Mouse (Mus musculus): Measurements from ENCODE around the gene Sptbn4.

Sptbn4 gene

DNA sequence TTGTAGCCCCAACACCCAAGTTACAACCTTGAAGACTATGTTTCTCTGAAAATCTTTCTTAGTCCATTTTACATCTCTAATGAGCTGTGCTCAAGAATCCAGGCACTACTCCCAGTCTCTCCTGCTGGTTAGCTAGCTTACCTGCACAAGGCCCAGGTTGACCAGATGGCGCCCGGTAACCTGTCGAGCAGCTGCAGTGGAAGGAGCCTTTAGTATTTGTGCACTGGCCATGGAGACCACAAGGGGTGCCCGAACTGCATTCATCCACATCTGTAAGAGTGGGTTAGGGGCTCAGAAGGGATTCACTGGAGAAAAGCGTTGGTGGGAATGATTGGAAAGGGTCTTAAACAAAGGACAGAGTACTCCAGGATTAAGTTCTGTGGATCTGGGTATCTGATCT is 124.5 kb downstream of the Sptbn4 start:
- DNase-seq = no peak

DNA sequence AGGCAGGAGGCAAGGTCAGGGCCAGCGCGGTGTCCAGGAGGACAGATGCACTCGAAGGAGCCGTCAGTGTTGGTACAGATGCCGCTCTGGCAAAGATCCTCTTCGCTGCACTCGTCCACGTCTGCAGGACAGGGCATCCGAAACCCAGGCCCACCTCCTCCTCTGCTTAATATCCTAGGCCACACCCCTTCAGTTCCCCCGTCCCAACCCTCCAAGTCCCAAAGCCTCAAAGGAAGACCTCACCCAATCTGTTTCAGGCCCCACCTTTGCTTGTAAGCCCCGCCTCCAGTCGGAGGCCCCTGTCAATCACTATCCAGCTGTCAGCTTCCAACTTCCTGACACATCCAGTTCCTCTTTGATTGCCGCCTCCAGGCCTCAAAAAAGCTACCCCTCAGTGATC is 125.2 kb downstream of the Sptbn4 start:
- DNase-seq = no peak

DNA sequence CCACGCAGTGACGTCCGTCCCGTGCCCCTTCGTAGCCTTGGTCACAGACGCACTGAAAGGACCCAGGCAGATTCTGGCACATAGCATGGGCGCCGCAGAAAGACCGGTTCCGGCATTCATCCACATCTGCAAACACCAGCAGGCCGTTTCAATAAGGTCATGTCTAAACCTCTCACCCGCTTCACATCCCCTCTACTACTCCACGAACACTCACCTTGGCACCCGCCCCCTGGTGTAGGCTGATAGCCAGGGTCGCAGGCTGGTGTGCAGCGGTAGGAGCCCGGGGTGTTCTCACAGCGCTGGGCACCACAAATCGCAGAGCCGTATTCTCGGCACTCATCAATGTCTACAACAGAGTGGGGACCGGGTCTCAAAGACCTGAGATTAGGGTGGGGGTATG is 128.1 kb downstream of the Sptbn4 start:
- DNase-seq = no peak

DNA sequence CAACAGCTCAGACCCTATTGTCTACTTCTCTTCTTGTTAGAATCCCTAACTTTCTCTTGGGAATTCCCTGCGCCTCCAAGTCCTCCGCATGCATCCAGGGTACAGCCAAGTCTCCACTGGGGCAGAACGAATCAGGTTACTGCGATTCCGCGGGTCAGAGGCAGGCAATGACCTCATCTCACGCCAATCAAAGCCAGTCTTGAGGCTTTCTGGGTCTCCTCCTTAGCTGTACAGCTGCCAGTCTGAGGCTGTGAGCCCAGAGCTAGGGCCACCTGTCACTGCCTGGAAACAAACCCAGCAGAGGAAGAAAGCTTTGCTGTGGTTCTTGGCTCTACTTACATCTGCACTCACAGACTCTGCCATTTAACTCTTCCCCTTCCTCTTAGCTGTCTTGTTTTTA is 131.5 kb downstream of the Sptbn4 start:
- no peak for DNase-seq

DNA sequence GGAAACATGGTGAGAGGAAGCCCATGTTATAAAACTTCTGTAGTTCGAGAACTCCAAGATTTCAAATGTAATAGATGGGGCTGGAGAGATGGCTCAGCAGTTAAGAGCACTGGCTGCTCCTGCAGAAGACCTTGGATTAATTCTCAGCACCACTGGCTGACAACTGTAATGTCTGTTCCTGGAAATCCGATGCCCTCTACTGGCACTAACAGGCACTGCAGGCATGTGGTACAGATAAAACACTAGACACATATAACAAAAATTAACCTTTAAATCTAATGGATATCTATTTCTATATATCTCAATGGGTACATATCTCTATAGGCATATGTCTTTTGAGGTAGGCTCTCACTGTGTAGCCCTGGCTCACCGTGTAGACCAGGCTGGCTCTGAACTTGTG is 133.1 kb downstream of the Sptbn4 start:
- no peak for DNase-seq

DNA sequence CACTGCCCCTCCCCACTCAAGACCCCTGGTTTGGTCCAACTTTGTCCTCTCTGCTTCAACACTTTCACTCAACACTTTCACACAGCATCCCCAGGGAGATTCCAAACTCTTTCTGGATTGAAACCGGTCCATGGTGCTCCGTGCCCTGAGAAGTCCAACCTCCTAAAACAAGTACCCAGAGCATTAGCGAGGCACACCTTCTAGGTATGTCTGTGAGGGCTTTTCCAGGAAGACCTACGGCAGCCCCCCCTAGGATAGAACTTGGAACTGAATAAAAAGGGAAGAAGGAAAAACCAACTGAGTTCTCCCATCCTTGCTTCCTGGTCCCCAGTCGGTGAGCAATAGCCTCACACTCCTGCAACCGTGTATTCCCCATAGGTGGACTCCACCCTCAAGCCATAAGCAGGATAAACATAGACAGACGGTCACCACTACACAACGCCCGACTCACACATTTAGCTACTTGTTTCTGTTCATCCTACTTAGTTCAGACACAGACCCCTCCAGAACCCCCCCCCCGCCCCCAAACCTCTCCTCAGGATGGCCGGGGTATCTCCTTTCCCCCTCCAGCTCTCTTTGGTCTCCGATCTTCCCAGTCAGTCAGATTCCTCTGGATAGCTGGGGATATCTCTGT is 135.7 kb downstream of the Sptbn4 start:
- DNase-seq = no peak

DNA sequence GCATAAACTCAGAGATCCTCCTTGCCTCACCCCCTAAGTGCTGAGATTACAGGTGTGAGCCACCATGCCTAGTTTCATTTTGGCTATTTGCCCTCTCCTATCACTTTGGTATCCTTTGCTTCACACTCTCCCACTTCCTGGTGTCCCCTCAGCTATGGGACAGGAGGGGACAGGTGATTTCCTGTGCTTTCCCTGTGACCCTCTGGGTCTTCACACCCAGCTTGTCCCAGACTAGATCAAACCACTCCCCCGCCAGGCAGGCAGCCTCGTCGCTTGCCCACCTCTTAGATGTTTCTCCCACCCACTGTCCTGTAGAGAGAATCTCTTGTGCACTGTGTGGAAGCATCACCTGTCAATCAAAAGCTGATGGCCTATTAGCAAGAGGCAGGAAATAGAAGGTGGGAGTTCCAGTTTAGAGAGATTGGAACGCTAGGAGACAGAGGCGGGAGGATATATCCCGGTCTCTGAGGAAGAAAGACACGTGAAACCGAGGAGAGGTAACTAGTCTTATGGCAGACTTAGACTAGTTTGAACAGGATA is 136.4 kb downstream of the Sptbn4 start:
- DNase-seq = no peak

DNA sequence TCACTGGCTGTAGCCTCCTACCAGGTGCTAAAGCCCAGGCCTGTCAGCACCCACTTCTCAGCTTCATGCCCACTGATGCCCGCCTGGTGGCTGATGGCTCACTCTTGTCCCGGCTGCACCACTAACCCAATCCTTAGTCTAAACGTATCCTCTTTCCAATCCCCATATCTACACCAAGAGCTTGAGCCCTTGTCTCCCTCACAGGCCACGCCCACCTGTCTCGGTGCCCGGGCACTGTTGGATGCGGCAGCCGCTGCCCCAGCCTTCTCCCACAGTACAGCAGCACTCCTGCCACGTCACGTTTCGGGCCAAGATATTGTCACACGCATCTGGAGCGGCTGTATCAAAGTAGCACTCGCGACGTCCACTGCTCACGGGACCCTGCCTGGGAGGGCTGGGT is 137.2 kb downstream of the Sptbn4 start:
- no peak for DNase-seq

DNA sequence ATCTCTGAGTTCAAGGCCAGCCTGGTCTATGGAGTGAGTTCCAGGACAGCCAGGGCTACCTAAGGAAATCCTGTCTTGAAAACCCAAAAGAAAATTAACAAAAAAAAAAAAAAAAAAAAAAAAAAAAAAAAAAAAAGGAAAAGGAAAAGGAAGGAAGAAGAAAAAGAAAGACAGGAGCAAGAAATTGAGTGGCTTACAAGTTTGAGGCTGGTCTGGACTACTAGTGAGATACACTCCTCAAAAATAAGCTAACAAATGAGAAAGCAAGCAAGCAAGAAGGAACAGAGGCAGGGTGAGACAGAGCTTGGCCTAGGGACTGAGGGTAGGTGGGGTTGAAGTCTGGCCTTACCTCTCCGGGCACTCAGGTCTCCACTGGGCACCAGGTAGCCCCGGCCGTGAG is 137.7 kb downstream of the Sptbn4 start:
- DNase-seq = no peak

DNA sequence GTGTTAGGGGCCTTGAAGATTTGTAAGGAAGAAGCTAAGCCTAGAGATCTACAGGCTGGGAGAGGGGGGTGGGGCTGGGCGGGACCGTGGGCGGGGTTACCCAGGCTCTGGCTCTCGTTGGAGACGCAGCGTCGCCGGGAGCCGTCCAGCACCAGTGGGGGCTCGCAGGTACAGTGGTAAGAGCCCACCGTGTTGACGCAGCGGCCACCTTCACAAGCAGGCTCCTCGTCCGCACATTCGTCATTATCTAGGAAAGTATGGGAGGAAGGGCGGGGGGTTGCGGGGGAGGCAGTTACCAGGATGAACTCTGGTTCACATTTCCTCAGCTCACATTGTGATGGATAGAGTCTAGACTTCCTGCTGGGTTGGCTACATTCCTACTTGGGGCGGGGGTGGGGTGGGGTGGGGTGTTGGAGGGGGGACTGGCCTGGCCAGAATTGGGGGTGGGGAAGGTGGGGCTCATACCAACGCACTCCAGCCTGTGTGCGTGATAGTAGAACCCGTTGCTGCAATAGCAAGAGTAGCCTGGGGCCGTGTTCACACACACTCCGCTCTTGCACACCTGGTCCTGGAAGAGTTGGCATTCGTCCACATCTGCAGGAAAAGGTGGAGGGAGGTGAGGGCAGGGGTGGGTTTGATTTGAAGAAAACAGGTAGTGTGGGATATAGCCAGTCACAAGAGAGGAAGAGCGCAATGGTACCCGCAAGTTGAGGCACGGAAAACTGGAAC is 138.5 kb downstream of the Sptbn4 start:
- DNase-seq = no peak

DNA sequence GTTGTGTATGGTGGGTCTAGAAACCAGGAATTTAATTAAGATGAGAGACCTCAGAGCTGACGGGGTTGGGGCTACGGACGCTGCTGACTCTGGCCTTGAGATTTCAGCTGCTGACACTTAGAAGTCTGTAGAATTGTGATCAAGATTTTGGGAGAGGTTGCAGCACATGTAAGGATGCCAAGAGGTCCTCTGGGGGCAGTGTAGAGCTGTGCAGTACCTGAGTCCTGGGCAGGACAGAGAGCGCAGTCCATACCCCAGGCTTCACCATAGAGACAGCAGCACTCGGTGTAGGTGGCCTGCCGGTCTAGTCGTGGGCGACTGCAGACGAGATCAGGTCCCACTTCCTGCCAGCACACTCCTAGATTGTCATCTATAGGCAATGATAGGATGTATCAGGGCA is 139.9 kb downstream of the Sptbn4 start:
- no peak for DNase-seq

Measured in cerebellum, adult 8-10 months (tissue).